Mouse (Mus musculus) MEL (cell line): ENCODE measurements at regions not wholly inside any gene's neighbourhood (a gene's known extent, or its start where the extent isn't known, plus 50 kb on each side); places are given as distances from the start of the nearest gene placed in this dataset.

ENCODE experiments used
- CTCF ChIP-seq, 3 experiments: IDR thresholded peaks in 2 of 3; conservative IDR thresholded peaks in 1 of 3; 2 replicates each; pipeline ENCODE4 v1.5.1; 2011 to 2012; ENCODE audit warnings: low read length in 3 of 3, low read depth in 2 of 3, mild to moderate bottlenecking in 2 of 3, improper control_type of control experiment in 1 of 3, inconsistent platforms in 1 of 3, mixed read lengths in 1 of 3, moderate library complexity in 1 of 3; ENCODE audit not compliant: control insufficient read depth in 1 of 3, insufficient read depth in 1 of 3, poor library complexity in 1 of 3, severe bottlenecking in 1 of 3
- EP300 ChIP-seq, 2 experiments: IDR thresholded peaks; 2 replicates each; pipeline ENCODE4 v1.6.1; 2011; ENCODE audit warnings: improper control_type of control experiment in 2 of 2, low read length in 2 of 2, low read depth in 1 of 2, mild to moderate bottlenecking in 1 of 2
- GATA1 ChIP-seq: IDR thresholded peaks from 2 replicates; pipeline ENCODE4 v1.6.1; 2011; ENCODE audit warnings: low read depth, low read length, improper control_type of control experiment
- HCFC1 ChIP-seq: IDR thresholded peaks from 2 replicates; pipeline ENCODE4 v1.6.1; 2012; ENCODE audit warnings: low read depth, mild to moderate bottlenecking, inconsistent platforms, low read length, improper control_type of control experiment, moderate library complexity
- MAFK ChIP-seq: IDR thresholded peaks from 2 replicates; pipeline ENCODE4 v1.6.1; 2011; ENCODE audit warnings: low read depth, mild to moderate bottlenecking, low read length, improper control_type of control experiment, borderline replicate concordance
- MYC ChIP-seq: IDR thresholded peaks from 2 replicates; pipeline ENCODE4 v1.6.1; 2011; ENCODE audit warnings: low read depth, mild to moderate bottlenecking, low read length, improper control_type of control experiment, moderate library complexity
- POLR2A ChIP-seq, 2 experiments: IDR thresholded peaks; 2 replicates each; pipeline ENCODE4 v1.6.1; 2011 to 2012; ENCODE audit warnings: low read length in 2 of 2, mild to moderate bottlenecking in 2 of 2, control low read depth in 1 of 2, improper control_type of control experiment in 1 of 2, low read depth in 1 of 2, moderate library complexity in 1 of 2; ENCODE audit not compliant: control insufficient read depth in 1 of 2, insufficient read depth in 1 of 2, poor library complexity in 1 of 2
- POLR2AphosphoS2 ChIP-seq: IDR thresholded peaks from 2 replicates; pipeline ENCODE4 v1.6.1; 2011; ENCODE audit warnings: low read length, improper control_type of control experiment
- POLR2AphosphoS5 ChIP-seq: IDR thresholded peaks from 2 replicates; pipeline ENCODE4 v1.6.1; 2012; ENCODE audit warnings: low read depth, borderline replicate concordance, mild to moderate bottlenecking, inconsistent platforms, low read length, moderate library complexity, mixed read lengths
- SIN3A ChIP-seq: IDR thresholded peaks from 2 replicates; pipeline ENCODE4 v1.6.1; 2012; ENCODE audit warnings: low read length, improper control_type of control experiment, inconsistent platforms
- USF2 ChIP-seq, 2 experiments: IDR thresholded peaks; 2 replicates each; pipeline ENCODE4 v1.6.1; 2011 to 2012; ENCODE audit warnings: improper control_type of control experiment in 2 of 2, low read length in 2 of 2, borderline replicate concordance in 1 of 2, inconsistent platforms in 1 of 2, low read depth in 1 of 2, mild to moderate bottlenecking in 1 of 2; ENCODE audit not compliant: insufficient read depth in 1 of 2
- ZNF384 ChIP-seq: IDR thresholded peaks from 2 replicates; pipeline ENCODE4 v1.6.1; 2012; ENCODE audit warnings: low read depth, mild to moderate bottlenecking, inconsistent platforms, low read length, improper control_type of control experiment

DNA sequence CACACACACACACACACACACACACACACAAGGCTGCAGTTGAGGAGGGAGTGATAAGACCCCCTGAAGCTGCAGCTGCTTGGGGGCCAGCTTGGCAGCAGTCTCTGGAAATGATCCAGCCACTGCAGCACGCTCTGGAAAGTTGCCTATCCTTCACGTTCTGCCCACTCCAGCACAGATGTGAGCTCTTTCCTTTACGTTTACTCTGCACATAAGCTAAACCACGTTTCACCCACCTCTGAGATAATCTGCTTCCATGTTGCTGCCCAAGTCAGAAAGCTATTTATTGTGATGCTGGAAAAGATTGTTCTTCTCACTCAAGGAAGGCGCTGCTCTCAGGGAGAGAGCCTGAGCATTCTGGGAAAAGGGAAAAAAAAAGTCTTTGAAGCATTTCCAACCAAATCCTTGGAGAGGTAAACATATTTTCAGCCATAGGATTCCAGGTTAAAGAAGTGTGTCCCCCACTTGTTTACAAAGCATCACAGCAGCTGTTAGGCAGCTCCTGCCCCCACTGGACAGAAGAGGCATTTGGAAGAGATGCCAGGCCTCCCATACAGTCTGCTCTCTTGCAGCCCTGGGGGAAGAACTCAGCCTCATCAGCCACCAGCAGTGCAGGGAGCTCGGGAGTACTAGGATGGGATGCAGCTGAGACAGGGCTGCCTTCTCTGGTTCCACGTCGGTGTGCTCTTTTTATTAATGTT, 335.2 kb upstream of the Fam92a start:
- no peak for TF ChIP-seq MAFK
- TF ChIP-seq USF2 (IDR thresholded peaks at IDR 0.05; ENCODE audit: borderline replicate concordance in 1 of 2, insufficient read depth in 1 of 2, low read depth in 1 of 2, low read length in 2 of 2) = no peak
- TF ChIP-seq POLR2AphosphoS5 = no peak
- TF ChIP-seq POLR2A (IDR thresholded peaks at IDR 0.05; ENCODE audit: control insufficient read depth in 1 of 2, insufficient read depth in 1 of 2, low read depth in 1 of 2, low read length in 2 of 2, poor library complexity in 1 of 2) = no peak
- TF ChIP-seq CTCF (IDR thresholded peaks at IDR 0.05 in 2 of 3, conservative IDR thresholded peaks at IDR 0.05 in 1 of 3; ENCODE audit: control insufficient read depth in 1 of 3, insufficient read depth in 1 of 3, low read depth in 2 of 3, low read length in 3 of 3, poor library complexity in 1 of 3, severe bottlenecking in 1 of 3) = no peak
- TF ChIP-seq SIN3A = no peak
- no peak for TF ChIP-seq EP300 (IDR thresholded peaks at IDR 0.05; ENCODE audit: low read depth in 1 of 2, low read length in 2 of 2)
- TF ChIP-seq HCFC1 = no peak
- TF ChIP-seq MYC = no peak
- TF ChIP-seq POLR2AphosphoS2 = no peak
- TF ChIP-seq GATA1 = no peak
- TF ChIP-seq ZNF384 = no peak
